Mouse (Mus musculus) bone marrow macrophage, adult 2 months (primary cell): Measurements from ENCODE around the gene Npr1.

ENCODE experiments used
- CTCF ChIP-seq: IDR thresholded peaks from 2 replicates; pipeline ENCODE4 v1.5.1; 2012; ENCODE audit warnings: low read depth, mild to moderate bottlenecking, low read length, moderate library complexity
- POLR2A ChIP-seq: IDR thresholded peaks from 2 replicates; pipeline ENCODE4 v1.6.1; 2012; ENCODE audit warnings: mild to moderate bottlenecking, low read depth, low read length, borderline replicate concordance

DNA sequence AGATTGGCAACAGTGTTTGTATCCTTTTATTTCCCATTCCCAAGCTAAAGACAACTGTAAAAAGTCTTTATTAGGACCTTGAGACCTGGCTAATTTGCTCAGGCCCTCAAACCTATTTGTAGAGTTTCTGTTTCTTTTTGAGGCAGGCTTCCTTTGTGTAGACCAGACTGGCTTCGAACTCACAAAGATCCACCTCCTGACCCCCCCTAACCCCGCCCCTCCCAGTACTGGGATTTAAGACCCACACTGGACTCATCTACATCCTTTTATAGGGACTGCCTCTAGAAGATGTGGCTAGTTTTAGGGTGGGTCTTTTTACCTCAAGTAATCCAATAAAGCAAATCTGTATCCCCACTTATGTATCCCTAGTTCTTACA is 44.1 kb upstream of the Npr1 start:
- TF ChIP-seq CTCF (no peak), POLR2A (no peak)
